Mouse (Mus musculus) G1E (cell line): ENCODE measurements around the gene Gcnt1.

Experiments
- CTCF ChIP-seq: IDR thresholded peaks from 2 replicates; pipeline ENCODE4 v1.5.1; 2012; ENCODE audit warnings: low read depth, low read length, inconsistent platforms, mixed read lengths
- GATA1 ChIP-seq: IDR thresholded peaks from 2 replicates; pipeline ENCODE4 v1.6.1; 2012; ENCODE audit warnings: borderline replicate concordance, low read length, inconsistent platforms, mixed read lengths
- GATA2 ChIP-seq: IDR thresholded peaks from 2 replicates; pipeline ENCODE4 v1.6.1; 2012; ENCODE audit warnings: low read depth, low read length, inconsistent platforms, borderline replicate concordance

GRCm38 (mm10) chr19:17408591-17408990 is 35.9 kb upstream of the Gcnt1 start:
- TF ChIP-seq CTCF, result no peak
- no peak for TF ChIP-seq GATA1
- TF ChIP-seq GATA2, result no peak
